Mouse (Mus musculus): ENCODE results near the gene Cpa2. TPM values are rescaled to one million over a fixed set of nuclear protein-coding genes. Genes with fewer than 3 reads are reported as not detected.

Gene Cpa2
- total RNA-seq, 2 experiments from 2014 or later: 0.92 to 2.0 TPM

DNA sequence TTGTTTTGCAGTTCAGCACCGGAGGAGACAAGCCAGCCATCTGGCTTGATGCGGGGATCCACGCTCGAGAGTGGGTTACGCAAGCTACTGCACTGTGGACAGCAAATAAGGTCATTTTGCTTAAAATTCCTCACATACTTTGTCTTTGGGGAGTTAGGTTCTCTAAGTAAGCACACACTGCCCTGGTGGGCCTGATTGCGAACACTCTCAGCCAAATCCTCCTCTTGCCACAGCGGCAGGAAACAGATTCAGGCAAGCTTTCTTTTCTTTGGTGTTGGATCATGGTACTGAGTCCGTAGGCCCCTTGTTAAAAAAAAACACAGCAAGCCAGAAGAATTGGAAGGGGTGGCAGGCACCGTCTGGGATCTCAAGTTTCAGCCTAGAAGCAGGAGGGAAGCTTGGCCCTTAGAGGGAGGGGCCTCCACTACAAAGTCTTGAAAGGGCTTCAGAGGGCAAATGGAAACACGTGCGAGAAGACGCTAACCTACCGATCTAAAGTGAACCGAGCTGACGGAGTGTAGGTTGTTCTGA lies 7.9 kb downstream of the Cpa2 start:
- no peak for DNase-seq

DNA sequence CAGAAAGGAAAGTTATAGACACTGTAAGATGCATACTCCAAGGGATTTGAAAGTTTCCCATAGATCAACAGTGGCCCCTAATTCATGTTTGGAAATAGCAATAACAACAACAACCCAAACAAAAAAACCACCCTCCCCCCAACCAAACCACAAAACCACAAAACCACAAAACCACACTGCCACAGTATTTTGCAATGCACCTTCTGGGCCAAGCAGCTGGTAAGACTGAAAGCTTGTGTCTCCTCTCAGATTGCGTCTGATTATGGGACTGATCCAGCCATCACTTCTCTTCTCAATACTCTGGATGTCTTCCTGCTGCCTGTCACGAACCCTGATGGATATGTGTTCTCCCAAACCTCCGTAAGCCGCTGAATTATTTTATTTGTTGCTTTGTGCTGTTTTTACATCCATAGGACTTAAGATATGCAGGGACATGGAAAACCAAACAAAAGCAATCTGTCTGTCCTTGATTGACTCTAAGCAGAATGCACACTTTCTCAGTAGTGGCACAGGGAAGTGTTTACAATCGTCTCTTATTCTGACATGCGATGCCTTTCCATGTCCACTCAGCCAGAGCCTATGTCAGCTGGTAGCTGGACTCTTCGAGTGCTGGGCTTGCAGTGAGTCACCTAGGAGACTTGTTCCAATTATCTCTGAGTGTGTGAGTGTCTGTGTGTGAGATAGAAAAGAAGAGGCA lies 9.3 kb downstream of the Cpa2 start:
- DNase-seq: no peak

DNA sequence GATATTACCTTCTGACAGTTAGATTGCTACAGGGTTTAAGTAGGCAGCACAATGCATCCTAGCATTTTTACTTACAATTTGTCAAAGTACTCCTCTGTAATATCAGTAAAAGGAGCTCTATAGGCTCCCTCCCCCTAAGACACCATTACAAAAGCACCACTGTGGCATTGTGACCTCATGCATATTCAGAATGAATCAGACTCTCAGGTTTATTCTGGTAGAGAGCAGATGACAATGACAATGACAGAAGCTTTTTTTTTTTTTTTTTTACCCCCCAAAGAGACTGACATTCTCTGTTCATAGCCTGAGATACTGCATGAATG lies 9.8 kb downstream of the Cpa2 start:
- DNase-seq: no peak

DNA sequence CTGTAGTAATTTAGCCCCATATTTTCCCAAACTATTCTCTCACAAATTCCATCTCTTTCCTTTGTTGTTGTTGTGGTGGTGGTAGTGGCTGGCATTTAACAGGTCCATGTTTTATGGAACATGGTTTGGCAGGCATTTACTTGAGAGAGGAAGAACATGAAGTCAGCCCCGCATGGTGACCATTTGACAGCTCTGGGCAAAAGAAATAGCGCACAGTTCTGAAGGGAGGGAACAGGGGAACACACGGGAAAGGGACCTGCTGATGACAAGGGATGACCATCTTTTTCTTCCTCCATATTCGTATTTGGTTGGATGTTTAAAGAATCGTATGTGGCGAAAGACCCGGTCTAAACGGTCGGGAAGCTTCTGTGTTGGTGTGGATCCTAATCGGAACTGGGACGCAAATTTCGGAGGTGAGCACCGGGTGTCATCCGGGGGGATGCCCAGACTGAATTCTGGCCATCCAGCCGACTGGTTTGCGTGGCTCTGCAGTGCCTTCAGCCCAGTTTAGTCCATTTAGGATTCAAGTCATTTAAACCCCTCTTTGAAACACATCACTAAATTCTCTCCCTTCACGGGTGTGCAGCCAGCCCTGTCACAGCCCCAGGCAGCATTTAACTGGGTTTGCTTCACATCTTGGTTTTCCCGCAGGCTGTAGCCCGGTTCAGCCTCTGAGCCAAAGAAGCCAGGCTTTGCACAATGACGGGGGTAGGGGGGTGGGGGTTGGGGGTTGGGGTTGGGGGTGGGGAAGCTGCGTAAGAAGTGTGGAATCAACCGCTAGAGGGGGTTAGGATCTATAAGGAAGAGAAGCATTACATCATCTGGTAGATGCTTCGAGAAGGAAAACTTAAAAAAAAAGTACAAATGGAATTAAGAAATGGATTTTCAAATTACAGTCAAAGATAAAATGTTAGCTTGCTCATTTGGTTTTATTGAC lies 10.5 kb downstream of the Cpa2 start:
- DNase-seq: no peak

DNA sequence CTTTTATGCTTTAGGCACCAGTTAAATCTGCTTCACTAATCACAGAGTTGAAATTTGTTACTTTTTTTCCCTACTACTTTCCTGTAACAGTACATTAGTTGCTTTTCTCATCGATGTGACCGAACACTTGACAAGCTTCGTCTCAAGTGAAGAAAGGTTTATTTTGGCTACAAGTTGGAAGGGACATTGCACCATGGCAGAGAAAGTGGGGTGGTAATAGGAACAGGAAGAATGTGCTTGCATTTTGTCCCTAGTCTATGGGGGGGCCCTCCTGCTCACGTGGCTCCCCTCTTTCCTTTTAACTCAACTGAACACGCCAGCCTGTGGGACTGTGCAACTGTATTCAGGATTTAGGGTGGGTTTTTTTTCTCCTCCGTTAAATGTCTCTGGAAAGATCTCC lies 11.2 kb downstream of the Cpa2 start:
- DNase-seq: no peak

DNA sequence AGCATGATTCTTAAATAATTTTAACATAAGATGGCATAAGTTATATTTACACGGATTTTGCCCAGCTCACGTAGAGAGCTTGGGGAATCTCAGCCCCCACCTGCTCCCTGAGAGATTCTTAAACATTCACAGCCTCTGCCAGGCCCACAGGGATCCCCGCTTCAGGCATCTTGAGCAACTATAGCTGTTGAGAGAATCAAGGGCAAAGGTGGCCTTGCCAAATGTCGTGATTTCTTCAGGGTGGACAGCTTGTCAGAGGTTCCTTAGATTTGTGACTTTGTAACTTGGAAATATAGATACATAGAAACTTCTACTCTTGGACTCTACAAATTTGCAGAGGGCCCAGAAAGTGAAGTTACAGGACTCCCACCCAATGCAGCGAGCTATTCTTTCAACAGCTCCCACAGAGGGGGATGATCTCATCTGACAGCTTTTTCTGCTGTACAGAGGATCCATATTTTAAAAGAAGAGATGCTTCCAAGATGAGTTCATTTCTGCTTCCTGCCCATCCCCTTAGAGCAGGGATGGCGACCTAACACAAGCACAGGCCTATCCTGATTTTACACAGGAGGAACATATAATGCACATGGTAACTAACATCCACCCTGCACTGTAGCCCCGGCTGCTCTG lies 12.1 kb downstream of the Cpa2 start:
- no peak for DNase-seq

DNA sequence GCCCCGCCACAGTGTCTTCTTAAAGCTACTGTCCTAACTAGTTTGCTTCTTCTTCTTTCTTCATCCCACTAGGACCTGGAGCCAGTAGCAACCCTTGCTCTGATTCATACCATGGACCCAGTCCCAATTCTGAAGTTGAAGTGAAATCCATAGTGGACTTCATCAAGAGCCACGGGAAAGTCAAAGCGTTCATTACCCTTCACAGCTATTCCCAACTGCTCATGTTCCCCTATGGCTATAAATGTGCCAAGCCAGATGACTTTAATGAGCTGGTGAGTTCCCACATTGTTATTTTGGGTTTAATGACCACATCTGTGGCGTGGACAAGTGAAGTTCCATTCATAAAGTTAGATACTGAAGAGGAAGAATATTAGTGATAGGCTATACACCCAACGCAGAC lies 12.7 kb downstream of the Cpa2 start:
- DNase-seq: no peak

DNA sequence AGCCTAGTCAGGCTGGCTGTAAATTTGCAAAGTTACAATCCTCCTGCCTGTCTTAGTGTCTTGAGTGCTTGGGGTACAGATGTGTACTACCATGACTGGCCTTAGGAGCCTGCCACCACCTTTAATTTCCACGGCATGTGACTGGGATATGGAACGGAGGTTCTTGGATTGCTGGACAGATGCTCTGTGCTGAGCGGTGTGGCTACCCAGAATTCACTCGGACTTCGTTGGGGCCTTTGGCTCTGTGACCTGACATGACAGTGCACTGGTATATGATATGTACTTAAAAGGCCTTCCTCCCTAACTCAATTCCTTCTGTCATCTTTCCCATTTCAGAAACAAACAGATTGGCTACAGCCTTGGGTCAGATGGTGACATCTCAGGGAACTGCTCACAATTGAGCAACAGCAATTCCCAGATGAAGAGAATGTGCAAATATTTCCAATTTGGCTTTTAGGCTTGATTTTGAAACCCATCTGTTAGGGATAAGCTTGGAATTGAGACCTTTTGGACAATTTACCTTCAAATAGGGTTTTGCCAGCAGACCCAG lies 13.3 kb downstream of the Cpa2 start:
- DNase-seq: no peak

DNA sequence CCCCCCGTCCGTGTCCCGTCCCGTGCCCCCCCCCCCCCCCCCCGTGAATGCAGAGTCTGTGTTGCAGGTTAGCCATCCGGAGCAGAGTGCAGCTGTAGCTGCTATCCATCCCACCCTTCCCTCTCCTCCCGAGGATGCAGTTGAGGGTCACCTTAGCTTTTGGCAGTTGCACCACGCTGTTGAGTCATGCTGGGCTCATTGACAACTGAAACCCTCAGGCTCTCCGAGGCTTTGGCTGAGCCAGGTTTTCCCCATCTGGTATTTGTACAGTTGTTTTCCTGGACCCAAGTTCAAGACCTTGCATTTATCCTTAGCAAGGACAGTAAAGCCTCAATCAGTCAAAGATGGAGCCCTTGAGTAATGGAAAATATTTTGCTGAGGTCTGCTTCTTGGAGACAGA lies 14.7 kb downstream of the Cpa2 start:
- no peak for DNase-seq

DNA sequence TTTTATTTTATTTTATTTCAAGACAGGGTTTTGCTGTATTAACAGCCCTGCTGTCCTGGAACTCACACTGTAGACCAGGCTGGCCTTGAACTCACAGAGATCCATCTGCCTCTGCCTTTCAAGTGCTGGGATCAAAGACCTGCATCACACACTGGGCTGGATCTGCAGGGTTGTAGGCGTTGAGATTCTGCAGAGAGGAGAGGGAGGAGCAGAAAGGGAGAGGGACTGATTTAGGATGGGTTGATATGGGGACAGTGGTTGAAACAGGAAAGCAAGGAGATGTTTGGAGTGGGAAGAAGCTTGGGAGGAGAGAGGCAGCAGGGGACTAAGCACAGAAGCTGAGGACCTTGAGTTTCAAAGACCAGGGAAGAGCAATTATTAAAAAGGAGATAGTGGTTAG lies 18.3 kb downstream of the Cpa2 start:
- DNase-seq: no peak

DNA sequence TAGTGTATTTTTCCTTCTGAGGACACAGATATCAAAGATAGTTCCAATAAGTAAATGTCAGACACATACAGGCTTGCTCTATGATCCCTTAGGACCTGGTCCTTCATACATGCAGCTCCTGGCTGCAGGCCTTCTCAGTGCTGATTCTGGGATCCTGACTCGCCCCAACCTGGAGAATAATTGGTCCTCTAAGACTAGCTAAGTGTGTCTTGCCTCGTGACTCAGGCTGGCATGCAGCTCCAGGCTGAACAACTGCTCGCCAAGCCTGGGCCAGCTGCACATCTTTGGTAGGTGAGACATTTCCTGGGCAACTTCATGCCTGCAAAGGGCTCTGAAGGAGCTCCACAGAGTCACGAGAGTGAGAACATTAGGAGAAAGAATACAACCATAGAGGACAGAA lies 20.8 kb downstream of the Cpa2 start:
- no peak for DNase-seq

DNA sequence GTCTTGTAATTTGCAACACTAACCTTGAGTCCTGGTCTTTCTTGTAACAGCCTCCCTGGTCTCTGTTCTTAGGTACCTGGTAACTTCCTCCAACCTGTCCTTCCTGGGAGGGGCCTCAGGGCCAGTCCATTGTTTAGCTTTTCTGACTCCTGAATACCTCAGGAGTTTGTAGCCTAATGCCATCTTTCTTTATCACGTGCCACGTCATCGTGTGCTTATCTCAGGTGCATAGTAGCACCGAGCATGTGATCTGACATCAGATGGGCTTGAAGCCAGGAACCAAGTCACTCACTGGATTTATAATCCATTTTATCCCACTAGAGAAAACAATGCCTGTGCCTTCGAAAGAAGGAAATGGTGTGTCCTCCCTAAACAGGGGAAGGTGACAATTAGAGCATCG lies 22.2 kb downstream of the Cpa2 start:
- no peak for DNase-seq

DNA sequence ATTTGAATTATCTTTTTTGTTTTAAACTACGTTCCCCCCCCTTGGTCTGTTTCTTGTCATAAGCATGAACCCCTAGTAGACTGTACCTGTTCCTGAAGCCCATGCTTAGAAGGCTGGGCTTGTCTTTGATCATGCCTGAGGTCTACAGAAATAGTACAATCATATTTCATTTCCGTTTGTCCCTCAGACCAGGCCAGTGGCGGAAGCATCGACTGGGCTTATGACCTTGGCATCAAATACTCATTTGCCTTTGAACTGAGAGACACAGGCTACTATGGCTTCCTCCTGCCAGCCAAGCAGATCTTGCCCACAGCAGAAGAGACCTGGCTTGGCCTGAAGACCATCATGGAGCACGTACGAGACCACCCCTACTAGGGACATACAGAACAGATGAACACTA lies 22.7 kb downstream of the Cpa2 start:
- no peak for DNase-seq

DNA sequence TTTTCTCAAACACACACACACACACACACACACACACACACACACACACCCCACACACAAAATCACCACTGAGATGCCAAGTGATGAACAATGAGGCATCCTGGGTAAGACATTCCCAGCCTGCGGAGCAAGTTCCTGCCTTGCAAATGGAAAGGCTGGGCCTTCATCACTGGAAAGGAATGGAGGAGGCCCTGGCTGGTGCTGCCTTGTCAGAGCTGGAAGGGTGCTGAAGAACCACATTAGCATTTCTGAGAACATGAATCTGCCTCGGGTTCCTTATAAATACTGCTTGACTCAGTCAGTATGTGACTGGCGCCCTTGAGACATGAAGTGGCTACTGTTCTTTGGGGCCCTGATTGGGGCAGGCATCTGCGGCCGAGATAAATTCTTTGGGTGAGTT lies 26.7 kb downstream of the Cpa2 start, which contains the start of gene Cpa4:
Cpa4 (plus strand) TSS at position 301 of the 400 bp plus-strand sequence.
- no peak for DNase-seq

DNA sequence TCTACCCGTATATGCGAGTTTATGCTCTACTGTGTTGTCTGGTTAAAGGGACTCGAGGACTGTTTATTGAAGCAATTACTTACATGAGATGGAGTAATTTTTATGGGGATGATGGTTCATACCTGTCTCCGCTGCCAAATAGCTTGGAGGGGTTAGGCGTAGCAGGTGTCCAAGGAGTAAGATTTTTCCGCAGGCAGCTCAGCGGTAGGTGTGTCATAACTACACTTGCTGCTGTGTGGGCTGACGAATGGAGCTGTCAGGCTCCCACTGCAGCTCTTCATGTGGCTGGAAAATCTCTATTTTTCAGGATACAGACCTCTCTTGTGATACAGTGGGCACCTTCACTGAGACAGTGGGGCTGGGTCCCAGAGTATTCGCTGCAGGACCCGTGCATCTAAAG lies 27.9 kb downstream of the Cpa2 start:
- DNase-seq: no peak

DNA sequence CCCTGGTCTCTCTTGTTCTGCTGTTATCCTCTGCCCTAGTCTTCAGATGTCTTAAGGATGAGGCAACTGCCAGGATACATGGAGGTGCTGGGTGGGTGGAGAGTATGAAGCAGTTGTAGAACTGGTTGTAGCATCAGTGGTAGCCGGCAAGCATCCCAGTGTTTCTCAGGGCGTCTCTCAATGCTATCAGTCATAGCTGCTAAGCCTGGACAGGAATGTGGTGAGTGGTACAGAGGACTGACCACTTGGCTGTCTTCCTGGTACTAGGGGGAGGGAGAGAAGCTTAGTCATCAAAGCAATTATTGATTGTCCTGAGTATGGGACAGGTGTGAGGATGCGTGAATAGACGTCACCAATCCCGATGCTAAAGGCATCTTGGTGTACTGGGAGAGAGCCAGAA lies 28.6 kb downstream of the Cpa2 start:
- no peak for DNase-seq

DNA sequence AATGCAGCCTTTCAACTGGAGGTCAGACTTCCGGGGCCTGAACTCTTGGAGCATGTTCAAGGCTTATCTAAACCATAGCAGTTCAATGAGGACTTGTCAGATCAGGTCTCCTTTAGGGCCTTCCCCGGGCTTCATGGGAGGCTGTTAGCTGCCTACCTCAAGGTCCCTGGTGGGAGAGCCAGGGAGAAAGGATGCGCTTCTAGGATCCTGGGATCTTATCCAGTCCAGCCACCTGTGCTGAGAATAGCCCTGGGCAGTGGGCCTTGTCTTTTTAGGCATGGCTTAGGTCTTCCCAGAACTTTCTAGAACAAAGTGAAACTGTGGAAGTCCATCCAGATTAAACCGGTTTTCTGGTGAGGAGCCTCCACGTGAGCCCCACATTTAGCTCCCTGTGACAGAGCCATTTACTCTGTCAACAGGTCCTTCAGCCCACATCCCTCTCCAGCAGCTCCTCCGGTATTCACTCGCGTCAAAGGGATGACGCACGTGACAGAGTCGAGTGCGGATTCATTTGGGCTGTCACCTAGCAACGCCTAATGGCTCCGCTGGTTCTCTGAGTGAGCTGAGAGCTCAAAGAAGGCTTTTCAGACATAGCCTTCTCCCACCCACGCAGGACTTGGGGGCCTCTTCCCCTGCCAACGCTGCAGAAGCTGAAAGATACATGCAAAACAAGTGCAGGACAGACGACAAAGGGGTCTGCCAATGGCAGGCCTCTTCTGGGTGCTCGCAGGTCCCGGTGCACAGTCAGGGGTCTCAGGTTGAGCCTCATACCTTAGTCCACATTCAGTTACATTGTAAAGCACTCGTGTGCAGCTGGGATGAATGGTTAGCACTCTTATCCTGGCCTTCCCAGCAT lies 31.3 kb downstream of the Cpa2 start:
- DNase-seq: peak; percentile 56 to 71

DNA sequence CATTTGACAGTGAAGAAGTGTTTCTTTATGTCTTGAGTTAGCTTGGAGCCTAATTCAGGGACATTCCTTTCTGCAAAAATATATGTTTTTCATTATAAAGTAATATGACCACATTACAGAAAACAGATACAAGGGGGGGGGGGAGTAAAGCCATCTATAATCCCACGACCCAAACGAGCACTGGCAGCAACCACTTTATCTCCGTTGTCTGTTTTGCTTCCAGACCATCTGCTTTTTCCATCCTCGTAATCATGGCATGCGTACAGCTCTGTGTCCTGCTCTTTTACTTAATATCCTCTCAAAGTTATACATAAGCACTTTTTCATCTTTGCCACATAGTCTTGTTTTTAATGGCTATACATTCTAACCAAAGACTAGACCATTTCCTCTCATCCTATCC lies 32.0 kb downstream of the Cpa2 start:
- no peak for DNase-seq

DNA sequence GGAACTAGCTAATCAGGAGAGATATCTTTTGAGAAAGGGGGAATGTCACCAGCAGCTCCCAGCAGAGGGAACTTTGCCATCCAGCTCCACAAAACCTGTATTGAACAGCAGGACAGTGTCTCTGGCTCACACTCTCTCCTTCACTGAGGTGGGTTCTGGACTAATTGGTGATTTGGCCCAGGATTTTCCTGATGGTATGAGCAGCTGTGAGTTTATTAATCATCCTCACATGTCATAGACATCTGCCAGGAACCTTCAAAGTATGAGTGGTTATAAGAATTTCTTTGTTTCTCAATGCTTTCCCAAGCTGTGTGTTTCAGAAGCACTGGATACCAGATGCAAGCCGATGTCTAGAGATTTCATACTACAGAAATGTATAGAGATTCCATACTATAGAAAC lies 33.6 kb downstream of the Cpa2 start:
- no peak for DNase-seq

DNA sequence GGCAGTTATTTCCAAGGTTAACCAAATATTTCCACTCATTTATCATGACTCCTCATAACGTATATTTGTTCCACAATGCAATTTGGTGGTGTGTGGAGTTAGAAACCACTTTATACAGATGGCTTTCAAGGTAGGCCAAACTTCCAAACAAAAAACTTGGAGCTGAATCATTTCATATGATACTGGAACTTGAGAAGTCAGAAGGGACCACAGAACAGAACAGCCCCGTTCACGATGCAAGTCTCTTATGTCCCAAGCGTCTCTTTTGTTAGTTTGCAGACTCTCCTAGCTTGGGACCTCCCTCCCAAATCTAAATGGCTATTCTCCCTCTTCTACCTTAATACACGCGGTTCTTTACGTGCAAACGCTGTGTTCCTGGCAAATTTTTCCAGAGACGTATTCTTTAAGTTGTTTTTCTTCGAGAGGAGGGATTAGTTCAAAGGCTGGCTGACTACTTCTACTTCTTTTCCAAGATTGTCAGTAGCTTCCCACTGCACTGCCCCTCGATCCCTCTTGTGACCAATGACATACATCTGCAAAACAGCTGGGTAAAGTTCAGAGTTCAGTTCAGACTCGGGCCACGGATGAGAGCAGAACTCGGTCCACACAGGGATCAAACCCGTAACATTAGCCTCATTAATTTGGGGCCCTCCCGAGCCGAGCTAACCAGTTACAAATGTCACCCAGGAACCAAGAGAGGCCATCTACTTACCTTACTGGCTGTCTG lies 35.3 kb downstream of the Cpa2 start:
- DNase-seq: no peak
